Mouse (Mus musculus): ENCODE results near the gene Gm42417.

The Gm42417 gene

GRCm38 (mm10) chr1:36563632-36564031 is 24.4 kb upstream of the Gm42417 start:
- no peak for DNase-seq (ENCODE audit: low spot score)

- DNase-seq (ENCODE audit: low spot score) = no peak
Observed at GRCm38 (mm10) chr1:36563197-36563596, 24.0 kb upstream of the Gm42417 start.

DNA sequence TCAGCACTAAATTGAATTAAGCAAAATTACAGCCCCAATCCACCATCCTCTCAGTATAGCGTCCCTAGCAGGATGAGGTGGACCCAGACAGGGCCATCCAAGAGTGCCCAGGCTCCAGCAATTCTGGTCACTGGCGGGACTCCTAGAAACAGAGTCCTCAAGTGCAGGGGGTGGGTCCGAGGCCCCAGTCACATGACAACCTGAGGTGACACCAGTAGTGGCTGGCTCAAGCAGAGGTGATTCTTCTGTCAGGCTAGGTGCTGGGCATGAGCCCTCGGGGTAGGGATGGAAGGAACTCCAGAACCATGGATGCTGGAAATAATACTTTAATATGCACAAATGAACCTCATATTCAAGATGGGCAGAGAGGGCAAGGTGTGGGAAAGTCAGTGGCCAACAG is 23.2 kb upstream of the Gm42417 start:
- no peak for DNase-seq (ENCODE audit: low spot score)

DNA sequence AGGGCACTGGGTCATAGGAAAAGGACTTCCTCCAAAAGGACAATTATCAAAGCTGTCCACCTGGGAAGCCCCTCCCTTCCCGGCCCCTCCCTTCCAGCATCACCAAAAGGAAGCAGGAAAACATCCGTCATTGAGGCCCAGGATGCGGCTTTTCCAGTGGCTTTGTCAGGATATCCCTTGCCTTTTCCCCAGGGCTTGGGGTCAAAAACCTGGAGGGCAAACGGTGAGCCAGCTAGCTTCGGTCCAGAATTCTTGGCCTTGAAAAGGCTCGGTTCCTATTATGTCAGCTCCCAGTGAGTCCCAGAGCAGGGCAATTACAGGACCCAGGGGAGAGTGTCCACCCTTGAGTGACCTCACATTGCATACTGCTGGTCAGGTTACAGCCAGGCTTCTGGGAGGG is 21.7 kb upstream of the Gm42417 start:
- no peak for DNase-seq (ENCODE audit: low spot score)

DNA sequence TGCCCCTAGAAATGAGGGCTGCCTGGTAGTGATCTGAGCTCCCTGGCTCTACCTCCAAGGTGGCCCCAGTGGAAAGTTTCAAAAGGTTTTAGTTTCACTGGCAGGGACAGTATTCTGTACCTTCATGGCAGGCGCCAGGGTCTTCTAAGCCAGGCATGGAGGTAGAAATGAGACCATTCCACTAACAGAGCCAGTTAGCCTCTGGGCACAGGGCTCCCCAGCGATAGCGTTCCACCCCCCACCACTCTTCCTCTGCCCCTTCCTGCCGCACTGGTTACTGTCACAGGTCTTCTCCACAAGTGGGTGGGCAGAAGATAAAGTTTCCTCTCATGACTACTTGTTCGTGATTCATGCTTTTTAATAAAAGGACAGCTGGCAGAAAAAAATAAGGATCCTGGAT is 20.7 kb upstream of the Gm42417 start:
- DNase-seq (ENCODE audit: low spot score) = no peak

GRCm38 (mm10) chr1:36559256-36559655 is 20.0 kb upstream of the Gm42417 start:
- DNase-seq (ENCODE audit: low spot score) = peak; percentile 47

- DNase-seq (ENCODE audit: low spot score) = peak; percentile 90
Observed at GRCm38 (mm10) chr1:36558031-36558993, 19.1 kb upstream of the Gm42417 start, which contains the start of gene Sema4c. Sema4c (minus strand) TSS chr1:36558349.

GRCm38 (mm10) chr1:36557457-36558011 is 18.3 kb upstream of the Gm42417 start:
- DNase-seq (ENCODE audit: low spot score) = peak; percentile 84

DNA sequence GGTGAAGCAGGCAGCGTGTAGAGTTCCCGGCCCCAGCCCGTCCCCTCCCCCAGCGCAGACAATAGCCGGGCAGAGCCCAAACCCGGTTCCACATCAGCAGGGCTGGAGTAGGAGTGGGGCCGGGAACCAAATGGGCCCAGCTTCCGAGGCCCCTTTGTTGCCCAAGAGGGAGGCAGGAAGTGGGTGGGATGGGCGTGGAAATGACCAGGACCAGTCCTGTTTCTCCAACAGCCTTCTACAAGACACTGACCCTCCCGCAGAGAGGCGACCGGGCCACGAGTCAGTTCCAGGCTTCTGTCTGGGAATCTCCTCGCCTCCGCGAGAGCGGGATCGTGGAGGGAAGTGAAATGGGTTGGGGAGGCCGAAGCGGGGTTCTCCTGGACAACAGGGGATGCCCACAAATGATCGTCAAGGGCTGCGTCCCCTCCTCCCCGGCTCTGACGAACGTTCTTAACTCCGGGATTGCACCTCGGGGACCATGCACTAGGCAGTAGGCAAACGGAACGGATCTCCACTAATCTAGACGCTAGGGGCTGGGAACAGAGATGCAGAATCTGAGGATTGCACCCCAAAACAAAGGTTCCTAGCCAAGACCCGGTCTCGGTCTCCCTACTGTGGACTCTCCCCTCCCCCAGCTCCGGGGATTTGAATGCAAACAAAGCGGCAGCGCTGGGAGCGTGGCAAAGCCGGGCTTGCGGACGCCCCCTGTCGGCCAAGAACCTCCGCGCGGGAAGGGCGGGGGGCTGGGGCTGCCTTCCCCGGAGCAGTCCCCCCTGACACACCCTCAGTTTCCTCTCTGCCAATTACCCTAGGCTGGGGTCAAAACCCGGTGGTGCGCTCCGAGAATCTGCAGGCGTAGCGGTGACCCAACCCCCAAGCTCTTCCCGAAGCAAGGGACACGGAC is 17.6 kb upstream of the Gm42417 start:
- DNase-seq (ENCODE audit: low spot score) = peak; percentile 97

- peak; percentile 54 for DNase-seq (ENCODE audit: low spot score)
Observed at GRCm38 (mm10) chr1:36555798-36556395, 16.7 kb upstream of the Gm42417 start.

DNA sequence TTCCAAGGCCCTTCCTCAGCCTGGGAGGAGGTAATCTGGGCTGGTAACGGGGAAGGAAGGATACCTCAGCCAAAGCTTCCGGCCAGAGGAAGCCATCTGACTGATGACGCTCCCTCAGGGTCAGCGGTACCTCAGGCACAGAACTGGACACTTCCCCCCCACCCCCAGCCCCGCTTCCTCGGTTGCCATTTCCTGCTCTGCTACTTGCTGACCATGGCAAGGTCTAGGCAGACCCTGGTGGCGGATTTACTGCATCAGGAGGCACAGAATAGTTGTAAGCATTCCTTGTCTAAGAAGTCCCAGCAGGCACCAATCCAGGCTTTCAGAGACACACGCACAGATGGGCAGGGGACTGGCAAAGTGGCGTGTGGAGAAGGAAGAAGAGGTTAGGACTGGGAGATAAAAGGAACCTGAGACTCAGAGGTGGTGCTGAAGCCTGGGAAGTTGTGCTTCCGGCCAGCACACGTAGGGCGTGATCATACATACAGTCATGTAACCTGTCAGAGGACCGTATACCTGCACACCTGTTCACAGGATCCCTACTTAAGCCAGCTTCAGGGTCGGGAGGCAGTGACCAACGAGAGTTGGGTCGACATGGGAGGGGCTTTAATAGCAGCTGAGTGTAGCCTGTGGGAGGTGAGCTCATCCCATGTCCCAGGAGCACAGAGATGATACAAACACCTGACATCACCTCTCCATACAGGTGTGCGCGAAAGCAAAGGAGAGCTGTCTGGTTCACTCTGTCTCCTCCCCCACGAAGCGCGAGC is 15.6 kb upstream of the Gm42417 start:
- no peak for DNase-seq (ENCODE audit: low spot score)

DNA sequence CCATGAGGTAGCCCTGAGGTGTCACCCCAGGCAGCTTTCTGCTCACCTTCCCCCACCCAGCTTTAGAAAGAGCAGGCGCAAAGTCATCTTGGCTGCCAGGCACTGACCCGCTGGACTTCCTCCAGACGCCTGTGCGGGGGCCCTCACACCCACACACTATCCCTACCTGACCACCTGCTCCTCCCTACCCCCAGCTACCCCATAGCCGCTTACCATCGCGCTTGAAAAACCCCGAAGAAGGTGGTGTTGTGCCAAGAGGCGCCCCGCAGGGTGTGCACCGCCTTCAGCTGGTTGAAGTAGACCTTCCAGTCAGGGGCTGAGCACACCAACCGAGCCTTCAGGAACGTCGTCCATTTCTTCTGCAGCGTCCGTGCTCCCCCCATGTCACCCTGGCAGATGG is 13.3 kb upstream of the Gm42417 start:
- DNase-seq (ENCODE audit: low spot score) = no peak

GRCm38 (mm10) chr1:36551904-36552303 is 12.7 kb upstream of the Gm42417 start:
- DNase-seq (ENCODE audit: low spot score) = no peak

- no peak for DNase-seq (ENCODE audit: low spot score)
Observed at GRCm38 (mm10) chr1:36550075-36550863, 11.0 kb upstream of the Gm42417 start.

DNA sequence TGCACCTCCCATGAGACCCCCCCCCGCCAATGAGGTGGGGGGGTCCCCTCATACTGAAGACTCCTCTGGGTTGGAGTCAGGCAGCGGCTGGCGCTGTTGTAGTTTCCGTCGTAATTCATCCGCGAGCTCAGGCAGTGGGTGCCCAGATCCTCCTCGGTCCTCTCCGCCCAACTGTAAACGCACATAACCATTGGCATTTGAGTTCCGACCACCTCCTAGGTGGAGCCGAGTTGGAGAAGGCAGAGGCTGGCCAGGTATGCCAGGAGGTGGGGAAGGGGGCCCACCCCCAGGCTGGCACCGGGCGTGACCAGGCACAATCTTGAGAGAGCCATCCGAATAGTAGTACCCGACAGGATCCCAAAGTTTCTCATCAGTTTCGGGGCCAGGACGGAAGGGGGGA is 10.3 kb upstream of the Gm42417 start:
- no peak for DNase-seq (ENCODE audit: low spot score)

DNA sequence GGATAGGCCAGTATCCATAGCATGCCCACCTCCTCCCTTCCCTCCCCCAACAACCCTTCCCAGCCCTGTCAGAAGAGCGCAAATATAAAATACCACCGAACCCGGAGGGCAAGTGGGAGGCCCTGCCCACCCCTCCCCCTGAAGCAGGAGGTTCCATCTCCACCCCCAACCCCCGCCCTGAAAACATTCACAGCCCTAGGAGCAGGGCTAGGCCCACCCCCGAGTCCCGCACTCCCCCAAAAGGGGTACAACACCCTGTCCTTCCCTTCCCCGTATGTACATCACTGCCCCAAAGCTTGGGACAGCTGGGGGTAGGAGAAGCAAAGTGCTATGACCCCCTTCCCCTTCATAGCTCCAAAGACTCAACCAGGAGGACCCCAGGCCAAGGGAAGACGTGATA is 9.5 kb upstream of the Gm42417 start:
- DNase-seq (ENCODE audit: low spot score) = no peak

DNA sequence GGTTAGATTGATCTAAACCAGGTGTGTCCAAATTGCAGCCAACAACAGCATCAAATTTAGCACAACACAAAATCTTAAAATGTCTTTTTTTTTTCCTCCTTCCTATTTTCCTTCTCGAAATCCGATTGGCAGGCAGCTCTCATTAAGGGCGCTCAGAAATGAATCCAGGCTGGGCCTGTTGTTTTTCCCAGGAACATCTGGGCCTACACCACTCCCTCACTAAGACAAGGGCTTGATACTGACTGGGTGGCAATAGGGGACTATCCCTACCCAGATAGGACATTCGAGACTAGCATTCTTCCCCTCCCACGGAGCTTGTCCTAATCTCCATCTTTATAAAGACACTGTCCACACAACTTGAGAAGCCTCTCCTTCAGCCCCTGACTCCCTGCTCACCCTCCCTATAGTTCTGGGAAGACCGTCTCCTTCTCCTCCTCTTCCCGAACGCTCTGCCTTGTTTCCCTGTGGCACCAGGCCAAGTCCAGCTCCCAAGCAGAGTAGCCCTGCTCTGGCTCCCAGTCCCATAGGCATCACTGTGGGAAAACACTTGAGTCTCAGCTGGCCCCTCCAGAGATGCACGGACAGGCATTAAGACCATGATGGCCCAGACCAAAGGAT is 8.9 kb upstream of the Gm42417 start:
- no peak for DNase-seq (ENCODE audit: low spot score)

DNA sequence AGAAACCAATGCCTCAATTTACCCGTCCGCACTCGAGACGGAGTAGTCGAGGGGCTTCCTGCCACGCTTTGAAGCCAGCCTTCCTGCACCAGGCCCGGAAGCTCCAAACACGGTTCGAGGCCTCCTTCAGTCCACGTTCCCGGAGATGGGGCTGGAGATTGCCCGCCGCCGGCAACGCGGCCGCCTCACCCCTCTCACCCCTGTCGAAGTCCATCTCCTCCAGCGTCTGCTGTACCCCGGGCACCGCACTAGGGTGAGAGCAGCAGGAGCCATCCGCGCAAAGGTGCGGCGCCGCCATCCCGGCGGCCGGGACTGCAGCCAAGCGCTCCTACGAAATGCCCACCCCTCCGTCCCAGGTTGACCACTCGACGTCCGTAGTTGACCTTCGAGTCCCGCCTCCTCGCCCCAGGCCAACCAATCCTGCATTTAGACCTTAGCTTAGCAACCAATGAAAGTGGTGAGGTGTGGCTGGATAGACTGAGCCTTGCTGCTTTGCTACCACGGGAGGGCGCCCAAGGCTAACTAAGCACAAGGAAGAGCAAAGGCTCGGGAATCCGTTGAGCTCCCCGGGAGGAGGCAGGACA is 7.8 kb upstream of the Gm42417 start, which contains the start of gene Ankrd39:
TSS of gene Ankrd39 (minus strand) at position 558 of the 584 bp plus-strand sequence.
- DNase-seq (ENCODE audit: low spot score) = peak; percentile 99

GRCm38 (mm10) chr1:36545845-36546600 is 6.8 kb upstream of the Gm42417 start:
- DNase-seq (ENCODE audit: low spot score) = no peak
